ENCODE assay signal across 8 mouse cellular contexts in genomic region chr5:113986182-113986961, GRCm38 (mm10). TPM values are rescaled to one million over a fixed set of nuclear protein-coding genes. Genes with fewer than 3 reads are reported as not detected.
A peak's percentile ranks its signal among the peaks of the same experiment; 100 is the strongest.
DNase-seq lines count a peak whose midpoint lies in the region; ATAC-seq and TF ChIP-seq lines count a peak whose summit lies in the region.

No protein-coding gene starts in this region.

- peak; percentile 52; the same call in 1 of the 2 replicates for TF ChIP-seq CTCF in liver, adult 2 months (IDR thresholded peaks at IDR 0.05; ENCODE audit: low read depth, low read length)

- intact Hi-C loops in heart, postnatal 25 days (cut with DNase I) = no loop called here

- no peaks in the 10 kb centered on the region for H3K27me3 ChIP-seq in forebrain, embryonic 13.5 days
- H3K27me3 ChIP-seq in forebrain, embryonic 15.5 days = no peaks in the 10 kb centered on the region
- no peaks in the 10 kb centered on the region for H3K27me3 ChIP-seq in embryonic facial prominence, embryonic 13.5 days
- no peaks in the 10 kb centered on the region for H3K27me3 ChIP-seq in liver, adult 2 months (ENCODE audit: control insufficient read depth, insufficient read depth, low read length)
- H3K27me3 ChIP-seq in stomach, embryonic 14.5 days (ENCODE audit: control insufficient read depth, insufficient read depth, low read length) = no peaks in the 10 kb centered on the region

- peak overlapping the region; percentile 13; the same call in 1 of the 2 replicates for H3K9ac ChIP-seq in forebrain, embryonic 13.5 days
- H3K9ac ChIP-seq in forebrain, embryonic 15.5 days (replicated peaks) = no peak overlapping the region
- H3K9ac ChIP-seq in embryonic facial prominence, embryonic 13.5 days = no peak overlapping the region; the same call in 1 of the 2 replicates
- H3K9ac ChIP-seq in liver, adult 2 months (ENCODE audit: low read depth, low read length) = 0 out of 2 replicates have a peak overlapping the region, but pooled peaks have one; percentile 24
- H3K9ac ChIP-seq in stomach, embryonic 14.5 days (replicated peaks; ENCODE audit: low read depth, low read length) = no peak overlapping the region

- TF ChIP-seq POLR2A in liver, adult 2 months (IDR thresholded peaks at IDR 0.05; ENCODE audit: extremely low read depth, insufficient read depth, low read length) = no peak

- H3K9me3 ChIP-seq in forebrain, embryonic 13.5 days (replicated peaks) = no peaks in the 10 kb centered on the region
- no peaks in the 10 kb centered on the region for H3K9me3 ChIP-seq in forebrain, embryonic 15.5 days
- H3K9me3 ChIP-seq in embryonic facial prominence, embryonic 13.5 days = no peaks in the 10 kb centered on the region
- no peaks in the 10 kb centered on the region for H3K9me3 ChIP-seq in stomach, embryonic 14.5 days (ENCODE audit: control insufficient read depth, low read depth, low read length)

- peaks cover 34% of the 10 kb centered on the region for H3K36me3 ChIP-seq in forebrain, embryonic 13.5 days (ENCODE audit: poor library complexity, severe bottlenecking)
- peaks cover 4% of the 10 kb centered on the region; the same call in 1 of the 2 replicates for H3K36me3 ChIP-seq in forebrain, embryonic 15.5 days
- H3K36me3 ChIP-seq in embryonic facial prominence, embryonic 13.5 days = peaks cover 38% of the 10 kb centered on the region
- no peaks in the 10 kb centered on the region for H3K36me3 ChIP-seq in liver, adult 2 months (ENCODE audit: control insufficient read depth, insufficient read depth, low read length)
- peaks cover 10% of the 10 kb centered on the region; the same call in 1 of the 2 replicates for H3K36me3 ChIP-seq in stomach, embryonic 14.5 days (ENCODE audit: control insufficient read depth, insufficient read depth, low read length)

- DNase-seq in heart, postnatal 25 days (ENCODE audit: low spot score) = peak; percentile 74
- DNase-seq in liver, adult 2 months (ENCODE audit: extremely low read depth, low read depth, low spot score) = peak; percentile 82
- DNase-seq in thymus, adult 18-20 months = no peak
- DNase-seq in layer of hippocampus, adult 11-12 months (ENCODE audit: low spot score) = no peak

- no peak overlapping the region for H3K4me2 ChIP-seq in forebrain, embryonic 13.5 days
- H3K4me2 ChIP-seq in forebrain, embryonic 15.5 days (replicated peaks) = no peak overlapping the region
- H3K4me2 ChIP-seq in embryonic facial prominence, embryonic 13.5 days = no peak overlapping the region
- no peak overlapping the region for H3K4me2 ChIP-seq in stomach, embryonic 14.5 days (replicated peaks; ENCODE audit: low read depth, low read length)

- no peak overlapping the region for H3K27ac ChIP-seq in forebrain, embryonic 13.5 days
- no peak overlapping the region for H3K27ac ChIP-seq in forebrain, embryonic 15.5 days (replicated peaks)
- H3K27ac ChIP-seq in embryonic facial prominence, embryonic 13.5 days = peak overlapping the region; percentile 22; the same call in 1 of the 2 replicates
- H3K27ac ChIP-seq in liver, adult 2 months (replicated peaks; ENCODE audit: insufficient read depth, low read depth, low read length) = peak overlapping the region; percentile 88
- no peak overlapping the region for H3K27ac ChIP-seq in stomach, embryonic 14.5 days (ENCODE audit: low read length)

- H3K79me2 ChIP-seq in liver, adult 2 months (ENCODE audit: control insufficient read depth, insufficient read depth, low read length) = peaks cover 21% of the 10 kb centered on the region; the same call in 1 of the 2 replicates

- ATAC-seq in forebrain, embryonic 13.5 days = no peak
- ATAC-seq in forebrain, embryonic 15.5 days (replicated peaks) = no peak
- ATAC-seq in embryonic facial prominence, embryonic 13.5 days (ENCODE audit: insufficient number of reproducible peaks, insufficient read depth, low FRiP score, low TSS enrichment, low read depth) = no peak
- ATAC-seq in stomach, embryonic 14.5 days (ENCODE audit: insufficient number of reproducible peaks, insufficient read depth, low FRiP score, low read depth) = 0 out of 2 replicates have a peak, but pooled peaks have one; percentile 38

- H3K4me3 ChIP-seq in forebrain, embryonic 13.5 days = no peak overlapping the region
- H3K4me3 ChIP-seq in forebrain, embryonic 15.5 days = no peak overlapping the region
- no peak overlapping the region for H3K4me3 ChIP-seq in embryonic facial prominence, embryonic 13.5 days
- no peak overlapping the region for H3K4me3 ChIP-seq in liver, adult 2 months (ENCODE audit: insufficient read depth, low read depth, low read length)
- H3K4me3 ChIP-seq in stomach, embryonic 14.5 days (ENCODE audit: low read depth, low read length) = no peak overlapping the region

- H3K4me1 ChIP-seq in forebrain, embryonic 13.5 days = peaks cover 29% of the 10 kb centered on the region
- peaks cover 21% of the 10 kb centered on the region for H3K4me1 ChIP-seq in forebrain, embryonic 15.5 days
- H3K4me1 ChIP-seq in embryonic facial prominence, embryonic 13.5 days = peaks cover 17% of the 10 kb centered on the region
- H3K4me1 ChIP-seq in liver, adult 2 months (ENCODE audit: control insufficient read depth, insufficient read depth, low read length) = peaks cover 23% of the 10 kb centered on the region
- peaks cover 19% of the 10 kb centered on the region for H3K4me1 ChIP-seq in stomach, embryonic 14.5 days (ENCODE audit: control insufficient read depth, insufficient read depth, low read length)

- WGBS in forebrain, embryonic 13.5 days = 57% methylated on average over 9 of the region's 9 CpGs
- WGBS in forebrain, embryonic 15.5 days = 55% methylated on average over 9 of the region's 9 CpGs
- 32% methylated on average over 9 of the region's 9 CpGs for WGBS in embryonic facial prominence, embryonic 13.5 days
- 6% methylated on average over 9 of the region's 9 CpGs for WGBS in liver, adult 2 months
- 42% methylated on average over 9 of the region's 9 CpGs for WGBS in stomach, embryonic 14.5 days

RNA-seq across cellular contexts. Expression of gene Ssh1, which starts 7.3 kb away (rescaled TPM):
- 12.0 and 13.9 TPM in 2 replicates for polyA plus RNA-seq in forebrain, embryonic 13.5 days (2015; fragmentation: Nextera tagmentation; extraction: Ambion mirVana)
- 12.8 and 13.8 TPM in 2 replicates for polyA plus RNA-seq in forebrain, embryonic 15.5 days (2015; fragmentation: Nextera tagmentation; extraction: Ambion mirVana)
- polyA plus RNA-seq in embryonic facial prominence, embryonic 13.5 days (2015; fragmentation: Nextera tagmentation; extraction: Ambion mirVana) = 14.2 and 18.8 TPM in 2 replicates
- 10 to 100 TPM; 13.4 to 16.9 TPM for total RNA-seq in heart, postnatal 25 days (2021)
- total RNA-seq in liver, adult 2 months (2014; rRNA removed) = 1.6 and 3.3 TPM in 2 replicates
- polyA plus RNA-seq in liver, adult 2 months (2012; rRNA removed) = 5.0 and 5.5 TPM in 2 replicates
- 22.2 and 25.0 TPM in 2 replicates for polyA plus RNA-seq in stomach, embryonic 14.5 days (2014; fragmentation: Nextera tagmentation; extraction: Ambion mirVana)

RNA-seq across cellular contexts. Expression of gene Dao, which starts 17.1 kb away (rescaled TPM):
- polyA plus RNA-seq in forebrain, embryonic 13.5 days (2015; fragmentation: Nextera tagmentation; extraction: Ambion mirVana) = not detected in 2 replicates
- not detected in 2 replicates for polyA plus RNA-seq in forebrain, embryonic 15.5 days (2015; fragmentation: Nextera tagmentation; extraction: Ambion mirVana)
- not detected in 2 replicates for polyA plus RNA-seq in embryonic facial prominence, embryonic 13.5 days (2015; fragmentation: Nextera tagmentation; extraction: Ambion mirVana)
- total RNA-seq in heart, postnatal 25 days (2021) = not detected
- total RNA-seq in liver, adult 2 months (2014; rRNA removed) = not detected in 2 replicates
- not detected in 2 replicates for polyA plus RNA-seq in liver, adult 2 months (2012; rRNA removed)
- polyA plus RNA-seq in stomach, embryonic 14.5 days (2014; fragmentation: Nextera tagmentation; extraction: Ambion mirVana) = 0.16 and 0.17 TPM in 2 replicates

Comparison
In these comparisons a context has a peak if more than half of its experiments do, and no peak if none do; other contexts are left out.
1. H3K9ac ChIP-seq: peak in forebrain, embryonic 13.5 days (single experiment) and liver, adult 2 months (single experiment); none in forebrain, embryonic 15.5 days (single experiment), embryonic facial prominence, embryonic 13.5 days (single experiment) and stomach, embryonic 14.5 days (single experiment).
2. H3K27ac ChIP-seq: peak in embryonic facial prominence, embryonic 13.5 days (single experiment) and liver, adult 2 months (single experiment); none in forebrain, embryonic 13.5 days (single experiment), forebrain, embryonic 15.5 days (single experiment) and stomach, embryonic 14.5 days (single experiment).
3. DNase-seq: peak in heart, postnatal 25 days (single experiment) and liver, adult 2 months (single experiment); none in thymus, adult 18-20 months (0 of 2) and layer of hippocampus, adult 11-12 months (single experiment).